Mouse (Mus musculus): Measurements from ENCODE around the gene F7. TPM values are rescaled to one million over a fixed set of nuclear protein-coding genes. Genes with fewer than 3 reads are reported as not detected.

The F7 gene
- 0.26 and 0.51 TPM in 2 replicates for polyA plus RNA-seq (2015; fragmentation: Nextera tagmentation; extraction: Ambion mirVana)

GRCm38 (mm10) chr8:13025487-13026224 lies at the start of gene F7:
Gene F7, plus strand, starts transcription at chr8:13026034.

GRCm38 (mm10) chr8:13037015-13037414 lies 11.2 kb downstream of the F7 start, which contains the start of gene F10:
Gene F10, plus strand, starts transcription at chr8:13037308.

GRCm38 (mm10) chr8:13060441-13061150 lies 34.8 kb downstream of the F7 start, which contains the start of gene Proz:
Gene Proz, plus strand, starts transcription at chr8:13060914.

Other genes starting within 250 kb of the F7 start
- 2.6 and 3.0 TPM in 2 replicates for gene Mcf2l, start 152.2 kb upstream of the F7 start, polyA plus RNA-seq (2015; fragmentation: Nextera tagmentation; extraction: Ambion mirVana)
- 6.5 and 7.0 TPM in 2 replicates for gene F10, start 11.3 kb downstream of the F7 start, polyA plus RNA-seq (2015; fragmentation: Nextera tagmentation; extraction: Ambion mirVana)
- 0.14 and 0.30 TPM in 2 replicates for gene Proz, start 34.9 kb downstream of the F7 start, polyA plus RNA-seq (2015; fragmentation: Nextera tagmentation; extraction: Ambion mirVana)
- gene Pcid2, start 79.4 kb downstream of the F7 start, polyA plus RNA-seq (2015; fragmentation: Nextera tagmentation; extraction: Ambion mirVana), result 15.8 and 17.3 TPM in 2 replicates
- gene Cul4a, start 79.6 kb downstream of the F7 start, polyA plus RNA-seq (2015; fragmentation: Nextera tagmentation; extraction: Ambion mirVana), result 92.5 and 94.2 TPM in 2 replicates
- 155 and 184 TPM in 2 replicates for gene Lamp1, start 133.1 kb downstream of the F7 start, polyA plus RNA-seq (2015; fragmentation: Nextera tagmentation; extraction: Ambion mirVana)
- gene Grtp1, start 174.6 kb downstream of the F7 start, polyA plus RNA-seq (2015; fragmentation: Nextera tagmentation; extraction: Ambion mirVana), result 5.9 and 7.3 TPM in 2 replicates
- gene Adprhl1, start 228.1 kb downstream of the F7 start, polyA plus RNA-seq (2015; fragmentation: Nextera tagmentation; extraction: Ambion mirVana), result not detected in 2 replicates